Mouse (Mus musculus) megakaryocyte-erythroid progenitor cell, adult 5-6 weeks (primary cell): Measurements from ENCODE around the gene Zfp536. TPM values are rescaled to one million over a fixed set of nuclear protein-coding genes. Genes with fewer than 3 reads are reported as not detected.

Experiments used
- ATAC-seq: replicated peaks from 2 replicates; pipeline ENCODE4 v1.8.0; 2016; ENCODE audit warnings: mild to moderate bottlenecking, inconsistent platforms; ENCODE audit not compliant: severe bottlenecking, poor library complexity, low FRiP score, low TSS enrichment
- total RNA-seq, 2 experiments: library from RNA; stranded (forward) in 1 of 2; stranded (reverse) in 1 of 2; fragments of 200-1000, 215-1000 nt in 1 of 2; fragments of >200 nt in 1 of 2; fragmentation: Nextera tagmentation in 1 of 2; gene quantifications; 2 replicates each; pipeline ENCODE4 v1.2.3; 2014 to 2017

Gene Zfp536
- not detected in 2 replicates for total RNA-seq (2014; fragmentation: Nextera tagmentation)
- total RNA-seq (2017): not detected in 2 replicates

- ATAC-seq: no peak
Measured at GRCm38 (mm10) chr7:37773312-37773702, at the start of gene Zfp536. Zfp536 (minus strand) TSS chr7:37773641.

- ATAC-seq: no peak
Measured at GRCm38 (mm10) chr7:37820670-37821301, 47.3 kb upstream of the Zfp536 start.

- ATAC-seq: no peak
Measured at GRCm38 (mm10) chr7:37818631-37819340, 45.3 kb upstream of the Zfp536 start.

GRCm38 (mm10) chr7:37816901-37817300, 43.5 kb upstream of the Zfp536 start:
- ATAC-seq: no peak

- ATAC-seq: no peak
Measured at GRCm38 (mm10) chr7:37814844-37815406, 41.5 kb upstream of the Zfp536 start.

GRCm38 (mm10) chr7:37813676-37814075, 40.2 kb upstream of the Zfp536 start:
- no peak for ATAC-seq

GRCm38 (mm10) chr7:37809908-37810307, 36.5 kb upstream of the Zfp536 start:
- no peak for ATAC-seq

- ATAC-seq: no peak
Measured at GRCm38 (mm10) chr7:37809001-37809400, 35.6 kb upstream of the Zfp536 start.

GRCm38 (mm10) chr7:37801160-37801559, 27.7 kb upstream of the Zfp536 start:
- no peak for ATAC-seq

- ATAC-seq: no peak
Measured at GRCm38 (mm10) chr7:37788721-37789120, 15.3 kb upstream of the Zfp536 start.

- ATAC-seq: peak; percentile 52; the same call in 1 of the 2 replicates
Measured at GRCm38 (mm10) chr7:37775502-37775901, 2.1 kb upstream of the Zfp536 start.

GRCm38 (mm10) chr7:37774463-37774970, 1.1 kb upstream of the Zfp536 start:
- ATAC-seq: no peak

- no peak for ATAC-seq
Measured at GRCm38 (mm10) chr7:37773906-37774305, 465 bp upstream of the Zfp536 start.

GRCm38 (mm10) chr7:37772376-37773311, 797 bp downstream of the Zfp536 start:
- no peak for ATAC-seq

- ATAC-seq: no peak
Measured at GRCm38 (mm10) chr7:37771491-37772375, 1.7 kb downstream of the Zfp536 start.

GRCm38 (mm10) chr7:37770400-37771050, 2.9 kb downstream of the Zfp536 start:
- 0 out of 2 replicates have a peak, but pooled peaks have one; percentile 34 for ATAC-seq

- no peak for ATAC-seq
Measured at GRCm38 (mm10) chr7:37769526-37770399, 3.7 kb downstream of the Zfp536 start.
